Mouse (Mus musculus): Measurements from ENCODE around the gene Ms4a1. TPM values are rescaled to one million over a fixed set of nuclear protein-coding genes. Genes with fewer than 3 reads are reported as not detected.

Ms4a1 gene
- polyA plus RNA-seq, 1 experiment from 2014 or later: not detected

DNA sequence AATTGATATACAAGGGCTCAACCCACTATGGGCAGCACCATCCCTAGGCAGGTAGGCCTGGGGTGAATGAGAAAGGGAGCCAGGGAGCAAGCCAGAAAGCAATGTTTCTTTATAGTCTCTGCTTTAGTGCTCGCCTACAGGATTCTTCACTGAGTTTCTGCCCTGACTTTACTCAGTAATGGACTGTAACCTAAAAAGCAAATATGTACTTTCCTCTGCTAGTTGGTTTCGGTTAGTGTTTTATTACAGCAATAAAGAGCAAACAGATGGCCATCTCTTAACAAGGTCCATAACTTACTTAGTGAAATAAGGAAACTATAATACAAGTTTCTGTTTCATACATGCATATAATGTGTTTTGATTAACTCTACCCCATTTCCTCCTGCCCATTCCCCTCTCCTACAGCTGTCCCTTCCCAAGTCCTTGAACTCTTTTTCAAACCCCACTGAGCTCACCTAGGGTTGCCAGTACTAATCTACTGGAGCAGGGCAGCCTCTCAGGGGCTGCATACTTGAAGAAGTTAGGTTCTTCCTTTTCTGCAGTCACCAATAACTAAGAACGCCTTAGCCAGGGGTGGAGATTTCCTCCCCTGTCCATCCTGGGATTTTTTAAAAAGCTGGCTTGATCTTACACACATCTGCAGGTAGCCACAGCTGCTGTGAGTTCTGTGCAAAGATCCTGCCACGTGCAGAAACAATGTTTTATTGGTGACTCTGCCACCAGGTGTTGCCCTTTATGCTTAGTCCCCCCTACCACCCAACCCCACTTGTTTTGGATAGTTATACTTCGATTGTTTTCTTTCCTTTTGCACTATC, 30.9 kb downstream of the Ms4a1 start:
- H3K4me2 ChIP-seq (ENCODE audit: low read length): no peak overlapping the region
- no peak overlapping the region for H3K4me3 ChIP-seq (ENCODE audit: low read depth, low read length)
- ATAC-seq (no peak), DNase-seq (ENCODE audit: low spot score) (no peak)
- WGBS: 71% methylated on average over 5 of the region's 5 CpGs
- H3K36me3 ChIP-seq (ENCODE audit: control insufficient read depth, insufficient read depth, low read length): no peaks in the 10 kb centered on the region
- H3K9me3 ChIP-seq (replicated peaks; ENCODE audit: control insufficient read depth, low read length): no peaks in the 10 kb centered on the region
- no peaks in the 10 kb centered on the region for H3K27me3 ChIP-seq (replicated peaks; ENCODE audit: control insufficient read depth, insufficient read depth, low read length)
- no peak overlapping the region for H3K9ac ChIP-seq (ENCODE audit: low read length)
- H3K27ac ChIP-seq (ENCODE audit: low read depth, low read length): no peak overlapping the region
- no peaks in the 10 kb centered on the region for H3K4me1 ChIP-seq (ENCODE audit: control insufficient read depth, insufficient read depth, low read length)

DNA sequence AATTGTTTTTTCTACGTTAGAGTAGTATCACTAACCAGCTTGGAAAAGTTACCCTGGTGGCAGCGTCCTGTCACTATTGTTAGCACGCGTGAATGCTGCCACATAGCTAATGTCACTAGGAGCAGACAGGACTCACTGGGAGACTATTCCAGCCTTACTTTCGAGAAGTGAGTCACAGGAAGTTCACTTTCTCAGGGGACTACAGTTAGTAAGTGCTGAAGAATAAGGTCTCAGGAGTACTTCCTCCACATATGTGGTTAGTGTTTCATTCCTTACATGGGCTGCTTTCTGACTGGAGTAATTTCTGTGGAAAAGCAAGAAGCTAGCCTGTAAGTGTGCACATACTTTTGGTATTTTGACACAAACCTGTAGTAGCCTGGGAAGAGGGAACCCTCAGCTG, 31.8 kb downstream of the Ms4a1 start:
- Histone ChIP-seq H3K36me3 (ENCODE audit: control insufficient read depth, insufficient read depth, low read length) (no peaks in the 10 kb centered on the region), H3K4me2 (ENCODE audit: low read length) (no peak overlapping the region), H3K9me3 (replicated peaks; ENCODE audit: control insufficient read depth, low read length) (no peaks in the 10 kb centered on the region), H3K9ac (ENCODE audit: low read length) (no peak overlapping the region), H3K4me1 (ENCODE audit: control insufficient read depth, insufficient read depth, low read length) (no peaks in the 10 kb centered on the region), H3K4me3 (ENCODE audit: low read depth, low read length) (no peak overlapping the region), H3K27ac (ENCODE audit: low read depth, low read length) (no peak overlapping the region), H3K27me3 (replicated peaks; ENCODE audit: control insufficient read depth, insufficient read depth, low read length) (no peaks in the 10 kb centered on the region)
- ATAC-seq (no peak), DNase-seq (ENCODE audit: low spot score) (no peak)
- 84% methylated on average over 5 of the region's 5 CpGs for WGBS

- H3K9me3 ChIP-seq (replicated peaks; ENCODE audit: control insufficient read depth, low read length): no peaks in the 10 kb centered on the region
- WGBS: 78% methylated on average over 5 of the region's 5 CpGs
- no peaks in the 10 kb centered on the region for H3K4me1 ChIP-seq (ENCODE audit: control insufficient read depth, insufficient read depth, low read length)
- DNase-seq (ENCODE audit: low spot score): no peak
- H3K36me3 ChIP-seq (ENCODE audit: control insufficient read depth, insufficient read depth, low read length): no peaks in the 10 kb centered on the region
- H3K9ac ChIP-seq (ENCODE audit: low read length): no peak within 1 kb of the TSS
- ATAC-seq: no peak
- no peak within 1 kb of the TSS for H3K4me3 ChIP-seq (ENCODE audit: low read depth, low read length)
- H3K27me3 ChIP-seq (replicated peaks; ENCODE audit: control insufficient read depth, insufficient read depth, low read length): no peaks in the 10 kb centered on the region
- H3K27ac ChIP-seq (ENCODE audit: low read depth, low read length): no peak within 1 kb of the TSS
- no peak within 1 kb of the TSS for H3K4me2 ChIP-seq (ENCODE audit: low read length)
These were observed 33.7 kb downstream of the Ms4a1 start, which contains the start of gene Ms4a12 for GRCm38 (mm10) chr19:11232348-11232747. Gene Ms4a12 (minus strand): TSS chr19:11232448.

Other genes with a start within 250 kb of the Ms4a1 start
- gene Ms4a18, start 248.2 kb downstream of the Ms4a1 start, polyA plus RNA-seq (2014; fragmentation: Nextera tagmentation; extraction: Ambion mirVana): not detected in 2 replicates
- gene Ms4a8a, start 185.1 kb downstream of the Ms4a1 start, polyA plus RNA-seq (2014; fragmentation: Nextera tagmentation; extraction: Ambion mirVana): not detected in 2 replicates
- not detected in 2 replicates for gene 1700017D01Rik, start 135.4 kb downstream of the Ms4a1 start, polyA plus RNA-seq (2014; fragmentation: Nextera tagmentation; extraction: Ambion mirVana)
- not detected in 2 replicates for gene 1700025F22Rik, start 100.9 kb downstream of the Ms4a1 start, polyA plus RNA-seq (2014; fragmentation: Nextera tagmentation; extraction: Ambion mirVana)
- gene Ms4a13, start 69.5 kb downstream of the Ms4a1 start, polyA plus RNA-seq (2014; fragmentation: Nextera tagmentation; extraction: Ambion mirVana): not detected in 2 replicates
- not detected in 2 replicates for gene Ms4a12, start 33.8 kb downstream of the Ms4a1 start, polyA plus RNA-seq (2014; fragmentation: Nextera tagmentation; extraction: Ambion mirVana)
- not detected in 2 replicates for gene Ms4a5, start 17.6 kb upstream of the Ms4a1 start, polyA plus RNA-seq (2014; fragmentation: Nextera tagmentation; extraction: Ambion mirVana)
- gene Ms4a14, start 48.2 kb upstream of the Ms4a1 start, polyA plus RNA-seq (2014; fragmentation: Nextera tagmentation; extraction: Ambion mirVana): not detected in 2 replicates
- 2.4 and 3.1 TPM in 2 replicates for gene Ms4a7, start 69.9 kb upstream of the Ms4a1 start, polyA plus RNA-seq (2014; fragmentation: Nextera tagmentation; extraction: Ambion mirVana)
- gene Ms4a4a, start 109.3 kb upstream of the Ms4a1 start, polyA plus RNA-seq (2014; fragmentation: Nextera tagmentation; extraction: Ambion mirVana): 0.46 and 0.57 TPM in 2 replicates
- gene Ms4a4c, start 138.5 kb upstream of the Ms4a1 start, polyA plus RNA-seq (2014; fragmentation: Nextera tagmentation; extraction: Ambion mirVana): not detected in 2 replicates
- gene Ms4a4b, start 177.3 kb upstream of the Ms4a1 start, polyA plus RNA-seq (2014; fragmentation: Nextera tagmentation; extraction: Ambion mirVana): not detected in 2 replicates
- gene Ms4a6c, start 203.1 kb upstream of the Ms4a1 start, polyA plus RNA-seq (2014; fragmentation: Nextera tagmentation; extraction: Ambion mirVana): 1.6 and 2.3 TPM in 2 replicates
- gene Gm8369, start 219.7 kb upstream of the Ms4a1 start, polyA plus RNA-seq (2014; fragmentation: Nextera tagmentation; extraction: Ambion mirVana): not detected in 2 replicates